Mouse (Mus musculus) hindbrain, embryonic 14.5 days (tissue): Measurements from ENCODE around the gene Psmb2. TPM values are rescaled to one million over a fixed set of nuclear protein-coding genes. Genes with fewer than 3 reads are reported as not detected.
A peak's percentile ranks its signal among the peaks of the same experiment; 100 is the strongest.

Source experiments
- ATAC-seq: fragments of 200-750 bp; cut with Nextera tagmentation; 2 replicates; pipeline ENCODE4 v1.8.0; 2017; ENCODE audit warnings: moderate number of reproducible peaks, mild to moderate bottlenecking, moderate TSS enrichment, moderate library complexity; ENCODE audit not compliant: low FRiP score
- DNase-seq: peaks from one replicate; pipeline ENCODE4 v3.0.0-alpha.2; 2015; ENCODE audit warnings: low spot score
- H3K27ac ChIP-seq: fragments of 300-500 bp; sonication (generic); 2 replicates; pipeline ENCODE4 v1.5.1; 2014; ENCODE audit warnings: mild to moderate bottlenecking, moderate library complexity
- H3K27me3 ChIP-seq: fragments of 300-500 bp; sonication (generic); 2 replicates; pipeline ENCODE4 v1.6.1; 2014; ENCODE audit warnings: mild to moderate bottlenecking, low read length, mixed read lengths; ENCODE audit not compliant: control insufficient read depth, insufficient read depth
- H3K36me3 ChIP-seq: fragments of 300-500 bp; sonication (generic); replicated peaks from 2 replicates; pipeline ENCODE4 v1.6.1; 2014; ENCODE audit not compliant: control insufficient read depth, insufficient read depth
- H3K4me1 ChIP-seq: fragments of 300-500 bp; sonication (generic); replicated peaks from 2 replicates; pipeline ENCODE4 v1.6.1; 2014; ENCODE audit warnings: antibody characterized with exemption, low read length, mixed read lengths; ENCODE audit not compliant: control insufficient read depth, insufficient read depth
- H3K4me2 ChIP-seq: fragments of 300-500 bp; sonication (generic); replicated peaks from 2 replicates; pipeline ENCODE4 v1.6.1; 2014; ENCODE audit warnings: mild to moderate bottlenecking, moderate library complexity
- H3K4me3 ChIP-seq: fragments of 300-500 bp; sonication (generic); replicated peaks from 2 replicates; pipeline ENCODE4 v1.5.1; 2014; ENCODE audit warnings: mild to moderate bottlenecking, low read length
- H3K9ac ChIP-seq: fragments of 300-500 bp; sonication (generic); 2 replicates; pipeline ENCODE4 v1.6.1; 2014
- H3K9me3 ChIP-seq: fragments of 300-500 bp; sonication (generic); 2 replicates; pipeline ENCODE4 v1.6.1; 2016; ENCODE audit warnings: low read length; ENCODE audit not compliant: control insufficient read depth
- WGBS: fragments of 180-500 bp; shearing (Covaris S2); extraction: QIAGEN DNeasy Blood & Tissue Kit; methylation state at CpG from one replicate; pipeline ENCODE4 v1.1.7; 2014; 5-methylcytosine and 5-hydroxymethylcytosine counted together
- polyA plus RNA-seq: library from polyadenylated mRNA; unstranded; fragments of >200 nt; fragmentation: Nextera tagmentation; extraction: Ambion mirVana; gene quantifications from 2 replicates; pipeline ENCODE4 v1.2.1, GENCODE M21; 2014

Gene Psmb2
- polyA plus RNA-seq, 1 experiment from 2014 or later: 451 TPM

DNA sequence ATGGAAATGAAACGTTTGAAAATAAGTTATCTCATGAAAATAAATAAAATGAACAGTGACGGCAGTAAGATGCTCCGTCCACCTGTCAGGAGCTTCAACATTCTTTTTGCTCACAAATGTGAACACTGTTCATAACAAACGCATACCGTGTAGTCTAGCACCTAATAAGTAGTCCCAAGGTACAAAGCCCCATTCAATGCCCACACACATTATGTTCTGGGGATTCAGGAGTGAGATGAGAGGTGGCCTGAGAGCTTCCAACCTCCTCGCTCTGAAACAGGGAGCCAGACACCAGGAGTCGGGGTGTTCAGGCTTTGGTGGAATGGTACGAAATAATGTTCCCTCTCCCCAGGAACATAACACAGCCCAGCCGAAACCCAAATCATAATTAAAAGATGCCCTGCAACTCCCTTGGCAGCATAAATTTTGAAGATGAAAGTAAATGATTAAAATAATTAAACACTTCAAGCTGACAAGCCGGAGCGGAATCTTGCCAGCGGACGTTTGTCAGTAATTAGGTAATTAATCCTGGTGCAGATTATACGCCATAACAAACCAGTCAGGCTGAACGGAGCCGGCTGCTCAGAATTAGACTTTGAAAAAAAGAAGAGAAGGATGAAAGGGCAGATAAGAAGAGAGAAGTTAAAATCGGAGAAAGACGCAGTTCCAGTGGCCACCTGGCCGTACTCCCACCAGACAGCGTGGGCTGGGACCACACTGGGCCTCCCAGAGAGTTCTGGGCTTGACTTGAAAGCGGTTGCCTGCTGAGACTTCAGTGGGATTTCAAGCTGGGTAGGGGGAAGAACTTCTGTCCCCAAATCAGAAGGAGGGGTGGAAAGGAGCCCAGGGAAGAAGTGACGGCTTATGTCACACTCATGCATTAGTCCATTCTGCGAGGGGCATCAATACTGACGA lies 29.2 kb upstream of the Psmb2 start:
- no peaks in the 10 kb centered on the region; the same call in 1 of the 2 replicates for H3K27me3 ChIP-seq
- H3K4me3 ChIP-seq: no peak overlapping the region
- H3K36me3 ChIP-seq: no peaks in the 10 kb centered on the region
- ATAC-seq: no peak
- WGBS: 28% methylated on average over 24 of the region's 24 CpGs
- H3K27ac ChIP-seq: peak overlapping the region; percentile 51; the same call in 1 of the 2 replicates
- H3K9me3 ChIP-seq: no peaks in the 10 kb centered on the region
- peaks cover 8% of the 10 kb centered on the region for H3K4me1 ChIP-seq
- DNase-seq: peak; percentile 69
- H3K9ac ChIP-seq: no peak overlapping the region
- peak overlapping the region; percentile 25 for H3K4me2 ChIP-seq

DNA sequence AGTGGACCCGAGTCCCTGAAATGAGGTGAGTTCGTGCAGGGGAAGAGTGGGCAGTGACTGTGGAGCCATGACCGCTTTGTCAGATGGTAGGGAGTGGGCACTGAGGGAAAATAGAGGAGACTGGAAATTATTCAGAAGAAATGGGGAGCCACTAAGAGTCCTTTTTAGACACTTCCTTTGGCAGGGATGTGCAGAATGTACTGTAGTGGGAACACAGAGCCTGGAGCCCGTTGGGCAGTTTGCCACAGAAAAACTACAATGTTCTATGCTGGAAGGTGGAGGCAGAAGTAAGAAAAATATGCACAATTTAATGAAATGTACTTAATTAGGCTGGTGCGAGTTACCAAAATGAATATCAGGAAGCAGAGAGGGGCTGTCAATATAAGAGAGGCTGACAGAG lies 24.3 kb upstream of the Psmb2 start:
- Histone ChIP-seq H3K9ac (no peak overlapping the region), H3K4me3 (no peak overlapping the region), H3K27ac (no peak overlapping the region), H3K4me1 (peaks cover 6% of the 10 kb centered on the region), H3K4me2 (no peak overlapping the region), H3K27me3 (no peaks in the 10 kb centered on the region), H3K36me3 (no peaks in the 10 kb centered on the region), H3K9me3 (no peaks in the 10 kb centered on the region)
- ATAC-seq: no peak
- WGBS: 87% methylated on average over 5 of the region's 5 CpGs
- no peak for DNase-seq

DNA sequence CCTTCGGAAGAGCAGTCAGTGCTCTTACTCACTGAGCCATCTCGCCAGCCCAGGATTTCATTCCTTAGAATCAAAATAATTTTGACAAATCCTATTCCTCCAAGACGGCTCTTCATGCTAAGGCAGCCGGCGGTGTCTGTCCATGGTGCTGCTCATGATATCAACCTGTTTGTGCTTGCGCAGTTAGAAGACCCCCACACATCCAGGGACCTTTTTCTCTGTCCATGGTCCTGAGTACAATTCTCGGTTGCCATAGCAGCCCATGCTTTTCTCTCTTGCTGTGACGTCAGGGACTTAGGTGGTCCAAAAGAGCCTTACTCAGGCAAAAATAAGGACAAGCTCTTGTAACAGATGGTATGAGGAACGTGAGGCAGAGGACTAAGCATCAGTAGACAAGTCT lies 22.1 kb upstream of the Psmb2 start:
- H3K36me3 ChIP-seq: no peaks in the 10 kb centered on the region
- DNase-seq: no peak
- H3K27ac ChIP-seq: no peak overlapping the region
- 20% methylated on average over 9 of the region's 9 CpGs for WGBS
- H3K9ac ChIP-seq: no peak overlapping the region
- H3K4me2 ChIP-seq: no peak overlapping the region
- H3K4me1 ChIP-seq: no peaks in the 10 kb centered on the region
- no peaks in the 10 kb centered on the region for H3K27me3 ChIP-seq
- no peaks in the 10 kb centered on the region for H3K9me3 ChIP-seq
- no peak overlapping the region for H3K4me3 ChIP-seq
- ATAC-seq: no peak

DNA sequence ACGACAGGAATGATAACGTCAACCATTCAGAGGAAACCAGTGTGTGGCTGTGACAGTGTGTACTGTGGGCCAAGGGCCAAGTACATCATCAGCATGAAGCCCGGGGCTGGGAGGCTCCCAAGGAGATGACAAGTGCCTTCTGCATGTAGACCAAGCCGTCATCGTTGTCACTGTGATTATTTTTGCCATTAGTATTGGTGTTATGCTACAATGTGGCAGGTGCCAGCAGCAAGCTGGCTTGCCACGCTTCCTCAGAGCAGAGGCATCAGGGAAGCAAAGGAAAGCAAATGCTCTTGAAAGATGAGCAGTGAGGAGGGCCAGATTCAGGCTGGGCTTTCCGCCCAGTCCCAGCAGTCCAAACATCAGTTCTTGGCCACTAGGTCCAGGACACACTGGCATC lies 16.2 kb upstream of the Psmb2 start:
- no peak overlapping the region for H3K27ac ChIP-seq
- H3K4me2 ChIP-seq: no peak overlapping the region
- H3K36me3 ChIP-seq: no peaks in the 10 kb centered on the region
- H3K9me3 ChIP-seq: no peaks in the 10 kb centered on the region
- H3K9ac ChIP-seq: no peak overlapping the region
- H3K4me3 ChIP-seq: no peak overlapping the region
- no peak for DNase-seq
- no peak for ATAC-seq
- H3K27me3 ChIP-seq: no peaks in the 10 kb centered on the region
- WGBS: 70% methylated on average over 7 of the region's 7 CpGs
- no peaks in the 10 kb centered on the region for H3K4me1 ChIP-seq

DNA sequence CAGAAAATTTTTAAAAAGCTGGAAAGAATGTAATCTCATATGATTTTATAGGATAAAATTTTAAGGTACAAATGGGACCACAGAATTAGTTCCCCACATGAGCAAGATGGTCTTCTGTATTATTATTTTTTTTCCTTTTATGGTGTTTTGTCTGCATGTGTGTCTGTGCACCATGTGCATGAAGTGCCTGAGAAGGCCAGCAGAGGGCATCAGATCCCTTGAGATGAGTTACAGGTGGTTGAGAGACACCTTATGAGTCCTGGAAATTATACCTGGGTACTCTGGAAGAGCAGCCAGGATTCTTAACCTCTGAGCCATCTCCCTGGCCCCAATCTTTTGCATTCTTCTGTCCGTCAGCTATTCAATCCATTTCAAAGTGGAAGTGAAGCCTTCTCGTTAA lies 10.4 kb upstream of the Psmb2 start:
- Histone ChIP-seq H3K4me2 (no peak overlapping the region), H3K9me3 (no peaks in the 10 kb centered on the region), H3K9ac (no peak overlapping the region), H3K36me3 (no peaks in the 10 kb centered on the region), H3K27ac (no peak overlapping the region), H3K27me3 (no peaks in the 10 kb centered on the region), H3K4me3 (no peak overlapping the region), H3K4me1 (no peaks in the 10 kb centered on the region)
- no peak for DNase-seq
- WGBS: 87% methylated on average over 2 of the region's 2 CpGs
- no peak for ATAC-seq

DNA sequence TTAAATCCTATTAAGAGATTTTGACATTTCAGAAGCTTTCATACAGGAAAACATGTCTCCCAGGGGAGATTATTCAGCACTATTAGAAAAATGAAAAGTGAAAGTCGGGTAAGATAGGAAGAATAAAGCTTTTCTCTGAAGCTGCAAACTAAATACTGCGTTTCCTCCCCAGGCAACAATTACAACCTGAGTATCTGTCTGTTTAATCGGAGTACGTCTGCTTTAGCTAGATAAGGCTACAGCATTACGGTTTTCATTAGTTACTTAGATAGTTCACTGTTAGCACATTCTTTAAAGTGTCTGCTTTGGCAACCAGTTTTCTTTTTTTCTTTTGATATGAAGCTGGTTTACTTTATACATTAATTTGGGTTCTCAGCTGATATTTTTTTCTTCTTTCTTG lies 4.9 kb downstream of the Psmb2 start:
- H3K4me2 ChIP-seq: no peak overlapping the region
- 87% methylated on average over 5 of the region's 5 CpGs for WGBS
- ATAC-seq (no peak), DNase-seq (no peak)
- H3K27ac ChIP-seq: no peak overlapping the region
- H3K4me1 ChIP-seq: peaks cover 9% of the 10 kb centered on the region
- peaks cover 30% of the 10 kb centered on the region for H3K36me3 ChIP-seq
- H3K4me3 ChIP-seq: no peak overlapping the region
- H3K9ac ChIP-seq: no peak overlapping the region
- H3K27me3 ChIP-seq: no peaks in the 10 kb centered on the region
- no peaks in the 10 kb centered on the region for H3K9me3 ChIP-seq

DNA sequence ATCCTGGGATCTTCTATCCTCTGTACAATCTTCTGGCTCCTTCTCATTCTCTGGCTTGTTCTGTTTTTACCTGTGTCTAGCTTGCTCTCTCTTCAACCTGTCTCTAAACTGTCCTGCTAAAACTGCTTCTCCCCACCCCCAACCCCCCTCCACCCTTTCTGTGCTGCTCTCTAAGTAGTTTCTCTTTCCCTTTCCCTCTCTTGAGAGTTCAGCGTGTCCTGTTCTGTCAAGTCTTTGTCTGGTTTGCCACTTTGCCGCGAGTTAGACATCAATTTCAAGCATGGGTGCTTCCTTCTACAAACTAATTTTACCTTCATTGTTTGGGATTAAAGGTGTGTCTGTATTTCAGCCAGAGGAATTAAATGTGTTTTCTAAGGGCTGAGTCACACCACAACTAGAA lies 5.7 kb downstream of the Psmb2 start:
- ATAC-seq: no peak
- peaks cover 6% of the 10 kb centered on the region for H3K4me1 ChIP-seq
- H3K27ac ChIP-seq: no peak overlapping the region
- H3K9ac ChIP-seq: peak overlapping the region; percentile 34; the same call in 1 of the 2 replicates
- DNase-seq: no peak
- H3K4me3 ChIP-seq: no peak overlapping the region
- H3K27me3 ChIP-seq: no peaks in the 10 kb centered on the region
- peaks cover 38% of the 10 kb centered on the region for H3K36me3 ChIP-seq
- 66% methylated on average over 3 of the region's 3 CpGs for WGBS
- no peaks in the 10 kb centered on the region for H3K9me3 ChIP-seq
- H3K4me2 ChIP-seq: no peak overlapping the region

DNA sequence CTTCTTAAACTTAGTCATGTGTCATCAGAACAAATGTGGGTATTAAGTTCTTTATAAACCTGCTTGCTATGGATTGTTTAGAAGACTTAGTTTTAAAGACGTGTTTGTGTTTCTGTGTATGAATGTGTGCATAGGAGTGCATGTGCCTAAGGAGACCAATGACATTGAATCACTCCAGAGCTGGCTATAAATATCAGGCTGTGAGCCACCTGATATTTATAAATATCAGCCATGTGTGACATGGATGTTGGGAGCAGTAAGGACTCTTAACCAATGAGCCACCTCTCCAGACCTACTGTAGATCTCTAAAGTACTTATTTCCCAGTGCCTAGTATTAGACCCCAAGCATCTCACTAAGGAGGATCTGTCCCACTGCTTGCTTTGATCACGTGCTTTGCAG lies 12.0 kb downstream of the Psmb2 start:
- Histone ChIP-seq H3K27ac (no peak overlapping the region), H3K27me3 (no peaks in the 10 kb centered on the region), H3K9me3 (no peaks in the 10 kb centered on the region), H3K4me1 (no peaks in the 10 kb centered on the region), H3K4me3 (no peak overlapping the region), H3K9ac (no peak overlapping the region), H3K36me3 (peaks cover 53% of the 10 kb centered on the region), H3K4me2 (no peak overlapping the region)
- WGBS: 93% methylated on average over 2 of the region's 2 CpGs
- DNase-seq: no peak
- no peak for ATAC-seq

DNA sequence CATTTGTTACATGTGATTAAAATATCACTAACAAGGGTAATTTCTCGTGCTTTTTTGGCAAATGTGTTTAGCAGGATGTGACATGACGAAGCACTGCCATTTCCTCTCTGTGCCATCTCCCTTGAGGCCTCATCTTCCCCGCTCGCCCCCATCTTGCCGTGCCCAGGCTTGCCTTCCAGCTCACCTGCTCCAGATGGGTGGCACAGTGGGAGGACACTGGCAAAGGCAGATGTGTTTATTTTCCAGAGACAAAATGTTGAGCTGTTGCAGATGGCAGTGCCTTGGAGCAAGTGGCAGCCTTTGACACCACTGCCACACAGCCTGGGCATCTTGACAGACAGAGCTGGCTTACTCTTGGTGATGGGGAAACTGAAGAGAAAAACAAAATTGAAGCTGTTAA lies 15.6 kb downstream of the Psmb2 start:
- Histone ChIP-seq H3K27me3 (no peaks in the 10 kb centered on the region), H3K9me3 (no peaks in the 10 kb centered on the region), H3K9ac (no peak overlapping the region), H3K4me3 (no peak overlapping the region), H3K4me1 (no peaks in the 10 kb centered on the region), H3K27ac (no peak overlapping the region), H3K4me2 (no peak overlapping the region), H3K36me3 (peaks cover 20% of the 10 kb centered on the region)
- 82% methylated on average over 5 of the region's 5 CpGs for WGBS
- ATAC-seq (no peak), DNase-seq (no peak)
